Mouse (Mus musculus): ENCODE measurements around the gene Gtpbp1. TPM values are rescaled to one million over a fixed set of nuclear protein-coding genes. Genes with fewer than 3 reads are reported as not detected.

The Gtpbp1 gene
- total RNA-seq, 2 experiments from 2014 or later: 20.4 to 21.7 TPM

GRCm38 (mm10) chr15:79725190-79725789 lies 34.6 kb downstream of the Gtpbp1 start:
- peak; percentile 51 for DNase-seq

GRCm38 (mm10) chr15:79727840-79728239 lies 37.2 kb downstream of the Gtpbp1 start:
- no peak for DNase-seq

DNA sequence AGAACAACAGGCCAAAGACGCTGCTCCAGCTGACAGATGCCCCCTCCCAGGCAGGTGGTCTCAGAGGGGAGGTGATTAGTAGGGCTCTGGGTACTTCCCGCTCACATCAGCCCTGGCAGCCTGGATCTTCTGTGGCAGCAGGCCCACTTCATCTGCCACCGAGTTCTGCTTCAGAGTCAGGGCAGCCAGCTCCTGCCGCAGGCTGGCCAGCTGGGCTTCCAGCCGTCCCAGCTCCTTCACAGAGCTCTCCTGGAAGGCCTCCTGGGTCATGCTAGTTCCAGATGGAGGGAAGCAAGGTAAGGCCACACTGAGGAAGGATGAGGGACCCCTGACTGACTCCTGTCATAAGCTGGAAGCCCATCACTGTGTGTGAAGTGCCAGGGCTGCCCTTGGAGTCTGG lies 37.7 kb downstream of the Gtpbp1 start:
- DNase-seq: no peak

- no peak for DNase-seq
These were observed 38.2 kb downstream of the Gtpbp1 start for GRCm38 (mm10) chr15:79728731-79729388.

- DNase-seq: no peak
These were observed 40.9 kb downstream of the Gtpbp1 start for GRCm38 (mm10) chr15:79731554-79731953.

- DNase-seq: peak; percentile 58
These were observed 42.5 kb downstream of the Gtpbp1 start for GRCm38 (mm10) chr15:79733192-79733591.

DNA sequence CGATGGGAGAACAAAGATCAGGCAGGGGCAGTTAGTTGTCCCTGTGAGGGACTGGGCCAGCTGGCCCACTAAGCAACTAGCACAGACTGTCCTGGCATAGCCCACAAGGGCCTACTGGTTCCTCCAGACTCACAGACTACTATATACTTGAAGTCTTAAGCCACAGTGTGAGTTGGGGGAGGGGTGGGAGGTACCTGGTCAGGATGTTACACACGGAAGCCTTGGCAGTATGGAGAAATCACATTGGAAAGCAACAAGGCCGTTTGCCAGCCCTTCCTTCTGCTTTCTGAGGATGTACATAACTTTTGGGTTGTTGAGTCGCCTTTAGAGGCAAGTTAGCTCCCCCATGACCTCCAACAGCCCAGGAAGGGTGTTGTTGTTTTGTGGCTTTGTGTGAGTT lies 43.0 kb downstream of the Gtpbp1 start:
- no peak for DNase-seq

DNA sequence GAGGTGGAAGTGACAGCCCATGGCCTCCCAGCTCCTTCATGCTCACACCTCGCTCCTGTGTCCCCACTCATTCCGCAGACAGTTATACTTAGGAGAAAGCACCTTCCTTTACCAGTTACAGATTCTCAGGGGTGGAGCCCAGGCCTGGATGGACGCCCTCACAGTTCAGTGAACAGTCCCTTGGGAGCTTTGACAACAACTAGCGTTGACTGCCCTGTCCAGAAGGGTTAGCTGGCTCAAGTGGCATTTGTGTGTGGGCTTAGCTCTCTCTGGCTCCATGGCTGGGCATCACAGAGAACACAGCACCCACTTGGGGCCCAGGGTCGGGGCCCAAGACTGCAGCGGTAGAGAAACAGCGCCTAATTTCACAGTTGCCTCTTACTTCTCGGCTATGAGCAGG lies 43.7 kb downstream of the Gtpbp1 start:
- peak; percentile 65 for DNase-seq

GRCm38 (mm10) chr15:79740739-79741138 lies 50.1 kb downstream of the Gtpbp1 start:
- DNase-seq: no peak

GRCm38 (mm10) chr15:79741173-79741858 lies 50.7 kb downstream of the Gtpbp1 start:
- peak; percentile 60 for DNase-seq

DNA sequence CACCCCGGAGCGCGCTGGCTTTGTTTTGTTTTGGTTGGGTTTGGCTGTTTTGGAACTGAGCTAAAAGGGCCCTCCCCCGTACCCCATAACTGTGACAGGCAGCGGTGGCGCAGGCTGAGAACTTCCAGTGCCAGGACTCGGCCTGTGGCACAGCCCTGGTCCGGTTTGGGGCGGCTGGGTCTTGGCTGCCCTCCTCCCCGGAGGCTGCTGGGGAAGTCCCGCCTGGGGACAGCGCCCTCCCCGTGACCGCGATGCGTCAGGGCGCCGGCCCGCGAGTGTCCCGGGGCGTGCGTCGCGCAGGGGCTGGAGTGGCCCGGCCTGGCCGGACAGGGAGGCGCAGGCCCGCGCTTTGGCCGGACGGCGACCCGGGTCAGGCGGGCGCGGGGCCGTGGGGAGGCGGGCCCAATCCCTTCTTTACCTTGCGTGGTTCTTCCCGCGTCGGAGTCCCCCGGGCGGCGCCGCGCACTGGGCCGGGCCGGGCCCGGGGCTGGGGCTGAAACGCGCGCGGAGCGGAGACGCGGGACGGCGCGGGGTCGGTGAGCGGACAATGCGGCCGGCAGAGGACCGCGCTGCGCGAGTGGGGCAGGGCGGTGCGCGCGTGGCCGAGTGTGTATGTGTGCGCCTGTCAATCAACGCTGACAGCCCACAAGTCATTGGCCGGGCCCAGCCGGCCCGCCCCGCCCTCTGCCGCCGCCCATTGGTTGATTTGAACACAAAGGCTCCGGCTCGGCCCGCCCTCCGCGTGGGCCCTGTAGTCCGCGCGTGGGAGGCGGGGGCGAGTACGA lies 51.5 kb downstream of the Gtpbp1 start, which contains the start of gene Sun2:
Sun2 (minus strand) TSS at position 616 of the 785 bp plus-strand sequence.
- DNase-seq: peak; percentile 91

- DNase-seq: no peak
These were observed 52.0 kb downstream of the Gtpbp1 start for GRCm38 (mm10) chr15:79742706-79743023.

GRCm38 (mm10) chr15:79744001-79744400 lies 53.4 kb downstream of the Gtpbp1 start:
- no peak for DNase-seq

GRCm38 (mm10) chr15:79744742-79745141 lies 54.1 kb downstream of the Gtpbp1 start:
- no peak for DNase-seq

GRCm38 (mm10) chr15:79745312-79745711 lies 54.7 kb downstream of the Gtpbp1 start:
- DNase-seq: no peak

GRCm38 (mm10) chr15:79745883-79746282 lies 55.2 kb downstream of the Gtpbp1 start:
- no peak for DNase-seq

DNA sequence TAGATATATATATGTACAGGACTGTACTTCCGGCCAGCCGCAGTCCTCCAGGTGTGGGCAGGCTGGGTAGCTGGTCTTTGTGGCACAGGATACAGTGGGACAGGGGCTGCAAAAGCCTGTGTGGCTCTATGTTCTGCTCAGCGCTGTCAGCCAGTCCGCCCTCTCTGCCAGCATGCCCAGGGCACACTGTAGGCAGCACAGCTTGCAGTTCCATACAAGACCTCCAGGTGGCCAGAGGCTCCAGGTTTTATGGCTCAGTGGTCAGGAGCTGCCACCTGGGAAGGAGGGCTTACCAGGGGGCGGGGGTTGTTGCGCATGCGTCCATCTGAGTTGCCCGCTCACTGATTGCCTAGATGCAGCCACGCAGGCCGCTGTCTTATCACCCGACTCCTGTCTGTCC lies 57.4 kb downstream of the Gtpbp1 start:
- DNase-seq: no peak

DNA sequence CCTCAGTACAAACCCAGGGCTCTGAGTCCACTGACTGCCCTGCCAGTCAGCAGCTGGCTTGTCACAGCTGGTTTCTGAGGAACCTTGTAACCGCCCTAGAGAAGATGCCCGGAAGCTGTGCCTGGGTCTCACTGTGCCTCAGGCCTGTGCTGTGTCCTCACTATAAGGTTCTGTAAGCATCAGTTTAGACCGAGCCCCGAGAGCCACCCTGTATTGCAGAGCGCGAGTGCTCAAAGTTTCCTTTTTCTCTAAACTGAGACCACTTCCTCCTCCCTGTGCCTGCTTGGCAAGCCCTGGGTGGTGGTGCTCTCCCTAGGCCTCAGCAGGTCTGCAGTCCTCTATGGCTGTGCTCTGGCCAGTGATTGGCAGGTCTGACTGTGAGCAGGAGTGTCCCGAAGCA lies 58.5 kb downstream of the Gtpbp1 start:
- no peak for DNase-seq

DNA sequence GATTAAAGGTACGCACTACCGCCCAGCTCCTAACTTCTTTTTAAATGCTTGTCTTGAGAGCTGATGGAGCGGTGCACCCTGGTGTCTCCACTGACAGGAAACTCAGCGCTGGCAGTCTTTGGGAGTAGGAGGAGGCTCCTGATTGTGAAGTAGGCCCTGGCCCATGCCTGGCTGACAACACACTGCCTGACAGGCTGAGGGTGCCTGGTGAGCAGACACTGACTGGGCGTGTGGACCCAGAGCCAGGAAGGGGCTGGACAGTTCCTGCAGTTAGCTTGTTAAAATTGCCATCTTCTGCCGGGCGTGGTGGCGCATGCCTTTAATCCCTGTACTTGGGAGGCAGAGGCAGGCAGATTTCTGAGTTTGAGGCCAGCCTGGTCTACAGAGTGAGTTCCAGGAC lies 59.6 kb downstream of the Gtpbp1 start:
- no peak for DNase-seq

- no peak for DNase-seq
These were observed 61.1 kb downstream of the Gtpbp1 start for GRCm38 (mm10) chr15:79751772-79752171.

GRCm38 (mm10) chr15:79752742-79753419 lies 62.2 kb downstream of the Gtpbp1 start:
- peak; percentile 63 for DNase-seq

DNA sequence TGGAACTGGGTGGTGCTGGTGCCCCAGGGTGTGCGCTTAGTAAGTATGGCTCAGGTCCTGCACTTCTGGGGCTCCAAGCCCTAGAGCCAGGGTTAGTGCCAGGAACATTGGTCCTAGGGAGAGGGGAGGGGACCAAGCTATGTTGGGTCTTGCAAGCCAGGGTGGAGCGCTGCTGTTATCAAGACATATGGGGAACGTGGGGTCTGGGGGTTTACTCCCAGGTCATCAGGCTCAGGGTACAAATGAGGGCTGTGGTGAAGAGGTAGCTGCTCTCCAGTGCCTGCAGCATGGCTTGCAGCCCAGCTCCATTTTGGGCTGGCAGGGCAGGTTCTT lies 62.7 kb downstream of the Gtpbp1 start:
- no peak for DNase-seq

Measured in gastrocnemius, postnatal 25 days (tissue).